ENCODE assay signal across 9 mouse cellular contexts in genomic region chr5:99157973-99158372, GRCm38 (mm10).
DNase-seq lines count a peak whose midpoint lies in the region; ATAC-seq lines count a peak whose summit lies in the region.
"Had no signal": no experiment of that assay in that cellular context is flagged by ENCODE, and none has a peak within 500 bp of the region (broad histone marks: within the 10 kb centered on the region; RNA-seq: fewer than 3 reads in every experiment).

No protein-coding gene starts in this region.

- ATAC-seq in liver, embryonic 11.5 days (replicated peaks; ENCODE audit: low FRiP score) = no peak
- ATAC-seq in hematopoietic stem cell, adult 5-6 weeks (replicated peaks in 1 of 2; ENCODE audit: insufficient read depth in 1 of 2, low FRiP score in 2 of 2, low TSS enrichment in 1 of 2, low read depth in 1 of 2, poor library complexity in 2 of 2, severe bottlenecking in 2 of 2) = peak; percentile 45 to 73; a peak in 1 of 4 replicates

- no peaks in the 10 kb centered on the region for H3K27me3 ChIP-seq in liver, embryonic 11.5 days (replicated peaks; ENCODE audit: control insufficient read depth, insufficient read depth, low read length)
- H3K27me3 ChIP-seq: neural tube, embryonic 12.5 days had no signal

- intact Hi-C loops in left cerebral cortex, postnatal 36 days (cut with DNase I) = loop anchor here (5.0 to 10.0 kb wide), 4 partner anchors 123 to 811 kb away; partner anchors contain the start of gene Prkg2

- H3K9ac ChIP-seq in liver, embryonic 11.5 days (ENCODE audit: low read depth, low read length) = no peak overlapping the region
- H3K9ac ChIP-seq: neural tube, embryonic 12.5 days had no signal

- no peak overlapping the region for H3K27ac ChIP-seq in liver, embryonic 11.5 days (ENCODE audit: low read depth, low read length)
- H3K27ac ChIP-seq: neural tube, embryonic 12.5 days had no signal

- peak; percentile 17 for DNase-seq in liver
- DNase-seq in liver, embryonic 11.5 days (ENCODE audit: low spot score) = no peak
- DNase-seq in ZHBTc4 (ENCODE audit: low read depth, low spot score) = peak; percentile 55
- peak; percentile 10 to 51 for DNase-seq in cerebellum, postnatal 25 days
- DNase-seq in left cerebral cortex, postnatal 36 days (ENCODE audit: low spot score in 2 of 2) = peak; percentile 7 to 29
- DNase-seq in right cerebral cortex, adult 18-20 months = peak; percentile 46
- DNase-seq in thymus, postnatal 36 days = no peak

- H3K4me1 ChIP-seq in liver, embryonic 11.5 days (replicated peaks; ENCODE audit: control insufficient read depth, insufficient read depth, low read length) = no peaks in the 10 kb centered on the region
- H3K4me1 ChIP-seq: neural tube, embryonic 12.5 days had no signal

- no peaks in the 10 kb centered on the region for H3K9me3 ChIP-seq in liver, embryonic 11.5 days (ENCODE audit: control insufficient read depth, low read length)
- H3K9me3 ChIP-seq: neural tube, embryonic 12.5 days had no signal

- H3K4me3 ChIP-seq in liver, embryonic 11.5 days (ENCODE audit: low read depth, low read length) = no peak overlapping the region
- H3K4me3 ChIP-seq: neural tube, embryonic 12.5 days had no signal

- H3K36me3 ChIP-seq in liver, embryonic 11.5 days (ENCODE audit: control insufficient read depth, insufficient read depth, low read length) = no peaks in the 10 kb centered on the region
- H3K36me3 ChIP-seq: neural tube, embryonic 12.5 days had no signal

- WGBS in liver, embryonic 11.5 days = 10% methylated on average over 1 of the region's 1 CpGs

- H3K4me2 ChIP-seq in liver, embryonic 11.5 days = no peak overlapping the region
- H3K4me2 ChIP-seq: neural tube, embryonic 12.5 days had no signal

Comparison
In these comparisons a context has a peak if more than half of its experiments do, and no peak if none do; other contexts are left out.
1. DNase-seq: peak in liver (single experiment), ZHBTc4 (single experiment), cerebellum, postnatal 25 days (2 of 2), left cerebral cortex, postnatal 36 days (2 of 2) and right cerebral cortex, adult 18-20 months (single experiment); none in liver, embryonic 11.5 days (single experiment) and thymus, postnatal 36 days (0 of 2).